Mouse (Mus musculus): ENCODE data around the gene Ifnk.

Ifnk gene

DNA sequence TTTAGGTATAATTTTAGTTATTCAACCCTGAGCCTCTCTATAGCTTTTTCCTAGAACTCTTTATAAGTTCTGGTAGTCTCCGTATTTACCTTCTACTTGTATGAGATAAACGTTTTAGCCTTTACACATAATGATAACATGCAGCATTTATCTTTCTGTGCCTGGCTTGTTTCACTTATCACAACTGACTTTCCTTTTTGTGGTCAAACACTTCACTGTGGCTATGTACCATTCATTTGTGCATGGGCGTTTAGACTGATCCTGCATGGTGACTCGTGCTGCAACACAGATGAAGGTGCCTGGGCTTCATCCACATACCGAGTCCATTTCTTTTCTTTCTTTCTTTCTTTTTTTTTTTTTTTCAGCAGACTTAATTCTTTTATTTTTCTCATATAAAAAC, 49.8 kb downstream of the Ifnk start:
- DNase-seq: no peak

Data from cerebellum, adult 8-10 months (tissue).